Mouse (Mus musculus) lung, embryonic 14.5 days (tissue): ENCODE results near the gene Cdk5rap3. TPM values are rescaled to one million over a fixed set of nuclear protein-coding genes. Genes with fewer than 3 reads are reported as not detected.

ENCODE experiments used
- ATAC-seq: fragments of 200-750 bp; cut with Nextera tagmentation; 2 replicates; pipeline ENCODE4 v1.8.0; 2017; ENCODE audit warnings: mild to moderate bottlenecking, moderate TSS enrichment, moderate library complexity; ENCODE audit not compliant: insufficient read depth
- DNase-seq: peaks from one replicate; pipeline ENCODE4 v3.0.0-alpha.2; 2015
- H3K27ac ChIP-seq: fragments of 300-500 bp; sonication (generic); 2 replicates; pipeline ENCODE4 v1.5.1; 2014; ENCODE audit warnings: low read depth, mild to moderate bottlenecking, moderate library complexity
- H3K27me3 ChIP-seq: fragments of 300-500 bp; sonication (generic); 2 replicates; pipeline ENCODE4 v1.6.1; 2014; ENCODE audit warnings: low read length, control low read depth; ENCODE audit not compliant: insufficient read depth
- H3K36me3 ChIP-seq: fragments of 300-500 bp; sonication (generic); 2 replicates; pipeline ENCODE4 v1.6.1; 2014; ENCODE audit warnings: control low read depth; ENCODE audit not compliant: insufficient read depth
- H3K4me1 ChIP-seq: fragments of 300-500 bp; sonication (generic); 2 replicates; pipeline ENCODE4 v1.6.1; 2014; ENCODE audit warnings: antibody characterized with exemption, control low read depth; ENCODE audit not compliant: insufficient read depth
- H3K4me2 ChIP-seq: fragments of 300-500 bp; sonication (generic); 2 replicates; pipeline ENCODE4 v1.6.1; 2014; ENCODE audit warnings: mild to moderate bottlenecking
- H3K4me3 ChIP-seq: fragments of 300-500 bp; sonication (generic); 2 replicates; pipeline ENCODE4 v1.5.1; 2014; ENCODE audit warnings: low read depth, low read length
- H3K9ac ChIP-seq: fragments of 300-500 bp; sonication (generic); 2 replicates; pipeline ENCODE4 v1.6.1; 2014
- H3K9me3 ChIP-seq: fragments of 300-500 bp; sonication (generic); 2 replicates; pipeline ENCODE4 v1.6.1; 2016; ENCODE audit warnings: low read depth, low read length, control low read depth
- CTCF ChIP-seq: IDR thresholded peaks from 2 replicates; pipeline ENCODE4 v1.5.1; 2016; ENCODE audit warnings: antibody characterized with exemption, low read depth
- WGBS: fragments of 180-500 bp; shearing (Covaris S2); extraction: QIAGEN DNeasy Blood & Tissue Kit; methylation state at CpG from one replicate; pipeline ENCODE4 v1.1.7; 2014; 5-methylcytosine and 5-hydroxymethylcytosine counted together
- polyA plus RNA-seq: library from polyadenylated mRNA; unstranded; fragments of >200 nt; fragmentation: Nextera tagmentation; extraction: Ambion mirVana; gene quantifications from 2 replicates; pipeline ENCODE4 v1.2.1, GENCODE M21; 2014

Cdk5rap3 gene
- polyA plus RNA-seq, 1 experiment from 2014 or later: 61.8 TPM

DNA sequence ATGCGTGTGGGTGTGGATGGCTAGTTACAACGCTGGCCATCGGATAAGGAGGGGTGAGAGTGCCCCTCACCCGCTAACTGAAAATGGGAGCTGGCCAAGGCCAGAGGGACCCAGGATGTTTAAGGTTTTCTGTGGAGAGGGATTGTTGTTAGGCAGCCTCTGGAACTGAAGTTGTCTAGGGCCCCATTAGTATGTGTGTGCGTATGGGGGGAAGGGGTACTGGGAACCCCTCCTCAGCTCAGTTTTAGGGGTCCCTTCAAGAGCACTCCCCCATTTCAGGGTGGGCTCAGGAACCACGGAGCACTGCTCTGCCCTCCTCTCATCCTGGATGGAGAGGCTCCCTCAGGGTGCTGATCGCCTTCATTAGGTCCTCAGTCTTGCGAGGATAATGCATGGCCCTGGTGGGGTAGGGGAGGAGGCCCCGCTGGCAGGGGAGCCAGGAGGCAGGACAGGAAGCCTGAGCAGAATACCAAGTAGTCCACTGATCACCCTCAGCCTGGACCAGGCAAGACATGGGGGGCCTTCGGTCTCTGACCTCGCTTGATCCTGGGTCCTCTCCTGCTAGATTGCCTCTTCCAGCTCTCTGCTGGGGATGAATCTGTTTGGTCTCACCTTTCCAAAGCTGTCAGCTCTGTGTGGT, 23.0 kb downstream of the Cdk5rap3 start:
- Histone ChIP-seq H3K27ac (no peak overlapping the region), H3K4me3 (no peak overlapping the region), H3K9me3 (no peaks in the 10 kb centered on the region), H3K27me3 (no peaks in the 10 kb centered on the region), H3K36me3 (no peaks in the 10 kb centered on the region), H3K4me2 (no peak overlapping the region), H3K4me1 (no peaks in the 10 kb centered on the region), H3K9ac (no peak overlapping the region)
- DNase-seq (no peak), ATAC-seq (no peak)
- TF ChIP-seq CTCF: no peak
- WGBS: 55% methylated on average over 11 of the region's 11 CpGs

- Histone ChIP-seq H3K4me2 (no peak overlapping the region), H3K27me3 (no peaks in the 10 kb centered on the region), H3K9me3 (no peaks in the 10 kb centered on the region), H3K27ac (no peak overlapping the region), H3K4me3 (no peak overlapping the region), H3K4me1 (no peaks in the 10 kb centered on the region), H3K9ac (no peak overlapping the region), H3K36me3 (no peaks in the 10 kb centered on the region)
- no peak for DNase-seq
- no peak for ATAC-seq
- no peak for TF ChIP-seq CTCF
- 25% methylated on average over 14 of the region's 14 CpGs for WGBS
Measured at GRCm38 (mm10) chr11:96891784-96892527, 24.3 kb downstream of the Cdk5rap3 start.

- Histone ChIP-seq H3K4me3 (no peak overlapping the region), H3K4me1 (no peaks in the 10 kb centered on the region), H3K9ac (no peak overlapping the region), H3K4me2 (no peak overlapping the region), H3K27me3 (no peaks in the 10 kb centered on the region), H3K27ac (no peak overlapping the region), H3K36me3 (no peaks in the 10 kb centered on the region), H3K9me3 (no peaks in the 10 kb centered on the region)
- WGBS: 77% methylated on average over 8 of the region's 8 CpGs
- no peak for TF ChIP-seq CTCF
- ATAC-seq (no peak), DNase-seq (no peak)
Measured at GRCm38 (mm10) chr11:96886942-96887546, 29.3 kb downstream of the Cdk5rap3 start.

GRCm38 (mm10) chr11:96885901-96886340, 30.4 kb downstream of the Cdk5rap3 start:
- ATAC-seq: no peak
- Histone ChIP-seq H3K4me1 (no peaks in the 10 kb centered on the region), H3K9ac (no peak overlapping the region), H3K9me3 (no peaks in the 10 kb centered on the region), H3K27me3 (no peaks in the 10 kb centered on the region), H3K27ac (no peak overlapping the region), H3K4me3 (no peak overlapping the region), H3K4me2 (no peak overlapping the region), H3K36me3 (no peaks in the 10 kb centered on the region)
- TF ChIP-seq CTCF: no peak
- DNase-seq: no peak
- 56% methylated on average over 5 of the region's 5 CpGs for WGBS

GRCm38 (mm10) chr11:96880296-96880695, 36.0 kb downstream of the Cdk5rap3 start:
- ATAC-seq (peak; percentile 42), DNase-seq (peak; percentile 76)
- no peaks in the 10 kb centered on the region for H3K9me3 ChIP-seq
- peaks cover 3% of the 10 kb centered on the region; the same call in 1 of the 2 replicates for H3K27me3 ChIP-seq
- no peak overlapping the region for H3K9ac ChIP-seq
- H3K27ac ChIP-seq: 0 out of 2 replicates have a peak overlapping the region, but pooled peaks have one; percentile 22
- no peak for TF ChIP-seq CTCF
- H3K36me3 ChIP-seq: no peaks in the 10 kb centered on the region
- H3K4me2 ChIP-seq: no peak overlapping the region
- peaks cover 3% of the 10 kb centered on the region for H3K4me1 ChIP-seq
- WGBS: 31% methylated on average over 9 of the region's 9 CpGs
- H3K4me3 ChIP-seq: no peak overlapping the region

- Histone ChIP-seq H3K36me3 (no peaks in the 10 kb centered on the region), H3K4me1 (peaks cover 3% of the 10 kb centered on the region), H3K9me3 (no peaks in the 10 kb centered on the region), H3K4me2 (no peak overlapping the region), H3K27ac (no peak overlapping the region), H3K27me3 (peaks cover 3% of the 10 kb centered on the region; the same call in 1 of the 2 replicates), H3K9ac (no peak overlapping the region), H3K4me3 (no peak overlapping the region)
- DNase-seq: no peak
- no peak for TF ChIP-seq CTCF
- no peak for ATAC-seq
- 43% methylated on average over 7 of the region's 7 CpGs for WGBS
Measured at GRCm38 (mm10) chr11:96879359-96879758, 36.9 kb downstream of the Cdk5rap3 start.

DNA sequence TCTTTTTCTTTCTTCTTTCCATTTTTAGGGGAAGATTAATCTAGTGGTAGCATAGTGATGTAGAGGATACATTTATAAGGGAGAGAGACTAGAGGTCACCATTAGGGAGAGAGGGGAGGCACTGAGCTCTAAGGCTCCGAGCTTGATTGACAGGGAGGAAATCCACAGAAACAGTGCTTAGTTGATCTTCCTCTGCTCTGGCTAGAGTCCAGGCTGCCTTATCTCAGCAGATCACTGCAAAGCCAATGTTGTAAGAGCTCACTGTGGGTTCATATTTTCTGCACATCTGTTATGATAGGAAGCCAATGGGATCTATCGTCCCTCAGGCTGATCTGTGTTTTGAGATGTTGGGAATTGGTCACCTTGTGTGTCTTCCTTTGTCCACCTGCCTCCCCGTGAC, 37.6 kb downstream of the Cdk5rap3 start:
- Histone ChIP-seq H3K4me3 (no peak overlapping the region), H3K4me1 (peaks cover 3% of the 10 kb centered on the region), H3K4me2 (no peak overlapping the region), H3K9ac (no peak overlapping the region), H3K27me3 (peaks cover 6% of the 10 kb centered on the region; the same call in 1 of the 2 replicates), H3K27ac (no peak overlapping the region), H3K9me3 (no peaks in the 10 kb centered on the region), H3K36me3 (no peaks in the 10 kb centered on the region)
- WGBS: 35% methylated on average over 3 of the region's 3 CpGs
- DNase-seq: no peak
- ATAC-seq: no peak
- no peak for TF ChIP-seq CTCF
